Mouse (Mus musculus) urinary bladder, adult 2 months (tissue): ENCODE results near the gene Greb1. TPM values are rescaled to one million over a fixed set of nuclear protein-coding genes. Genes with fewer than 3 reads are reported as not detected.

Experiments used
- DNase-seq: peaks from one replicate; pipeline ENCODE4 v3.0.0; 2022; ENCODE audit warnings: low spot score
- polyA plus RNA-seq: library from polyadenylated mRNA; depleted of rRNA; stranded (reverse); fragments of >200 nt; gene quantifications from 2 replicates; pipeline ENCODE4 v1.2.3, GENCODE M21; 2012; rRNA removed

Greb1 gene
- polyA plus RNA-seq: 0.29 and 0.35 TPM in 2 replicates

DNA sequence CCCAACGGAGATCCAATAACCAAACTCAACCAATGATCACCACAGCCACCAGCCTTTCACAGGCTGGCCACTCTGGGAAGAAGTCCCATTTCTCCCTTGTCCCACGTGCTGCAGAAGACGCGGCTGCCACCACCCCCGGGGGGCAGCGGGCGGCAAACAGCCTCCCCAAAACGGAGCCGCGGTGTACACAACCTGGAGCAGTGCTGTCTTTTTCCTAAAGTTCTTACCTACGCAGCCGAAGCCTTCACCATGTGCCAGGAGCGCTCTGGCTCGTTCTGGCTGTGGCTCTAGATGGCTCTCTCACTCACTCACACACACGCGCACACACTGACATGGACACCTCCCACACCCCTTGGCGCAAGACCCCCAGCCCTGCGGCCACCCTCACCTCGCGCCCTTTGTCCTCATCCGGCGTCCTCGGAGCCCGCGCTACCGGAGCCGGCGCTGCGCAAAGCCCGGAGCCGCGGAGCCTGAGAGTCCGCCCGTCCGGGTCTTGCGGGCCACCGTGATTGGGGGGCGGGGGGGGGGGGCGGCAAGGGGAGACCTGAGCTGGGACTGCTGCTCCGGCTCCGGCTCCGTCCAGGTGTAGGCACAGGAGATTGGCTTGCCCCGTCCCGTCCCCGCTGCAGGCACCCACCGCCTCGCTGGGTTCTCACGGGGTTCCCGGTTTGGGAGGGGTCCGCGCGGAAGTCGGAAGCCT, at the start of gene Greb1:
Gene Greb1 (minus strand): TSS at position 628 of the 700 bp plus-strand sequence.
- DNase-seq: no peak

DNA sequence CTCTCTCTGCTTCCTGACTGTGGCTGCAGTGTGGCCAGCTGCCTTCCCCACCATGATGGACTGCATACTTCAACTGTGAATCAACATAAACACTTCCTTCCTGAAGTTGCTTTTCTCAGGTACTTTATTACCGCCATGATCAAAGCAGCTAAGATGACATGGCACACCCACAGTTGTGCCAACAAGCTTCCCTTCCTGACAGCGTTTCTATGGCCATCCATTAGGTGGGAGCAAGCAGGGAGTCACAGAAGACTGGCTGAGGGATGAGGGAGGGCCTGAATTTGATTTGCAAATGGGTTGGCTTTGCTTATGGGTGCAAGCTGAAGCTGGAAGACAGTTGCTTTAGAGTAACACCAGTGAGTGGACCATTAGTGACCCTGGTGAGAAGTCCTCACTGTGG, 49.1 kb upstream of the Greb1 start:
- DNase-seq: no peak

DNA sequence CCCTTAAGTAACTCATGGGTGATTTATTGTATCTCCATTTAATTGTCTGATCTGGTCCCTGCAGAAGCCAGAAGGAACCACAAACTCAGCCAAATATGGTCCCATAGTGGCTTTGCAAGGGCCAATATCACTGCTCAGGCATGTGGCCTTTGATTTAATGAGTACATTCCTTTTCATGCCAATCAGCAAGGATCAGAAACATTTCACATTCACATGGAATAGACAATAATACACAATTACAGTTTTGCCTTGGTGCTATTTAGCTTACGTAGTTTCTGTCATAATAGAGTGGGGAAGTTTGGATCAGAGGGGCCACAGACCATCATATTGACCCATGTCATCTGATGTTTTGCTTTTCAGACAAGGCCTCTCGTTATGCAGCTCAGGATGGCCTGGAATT, 47.8 kb upstream of the Greb1 start:
- DNase-seq: no peak

DNA sequence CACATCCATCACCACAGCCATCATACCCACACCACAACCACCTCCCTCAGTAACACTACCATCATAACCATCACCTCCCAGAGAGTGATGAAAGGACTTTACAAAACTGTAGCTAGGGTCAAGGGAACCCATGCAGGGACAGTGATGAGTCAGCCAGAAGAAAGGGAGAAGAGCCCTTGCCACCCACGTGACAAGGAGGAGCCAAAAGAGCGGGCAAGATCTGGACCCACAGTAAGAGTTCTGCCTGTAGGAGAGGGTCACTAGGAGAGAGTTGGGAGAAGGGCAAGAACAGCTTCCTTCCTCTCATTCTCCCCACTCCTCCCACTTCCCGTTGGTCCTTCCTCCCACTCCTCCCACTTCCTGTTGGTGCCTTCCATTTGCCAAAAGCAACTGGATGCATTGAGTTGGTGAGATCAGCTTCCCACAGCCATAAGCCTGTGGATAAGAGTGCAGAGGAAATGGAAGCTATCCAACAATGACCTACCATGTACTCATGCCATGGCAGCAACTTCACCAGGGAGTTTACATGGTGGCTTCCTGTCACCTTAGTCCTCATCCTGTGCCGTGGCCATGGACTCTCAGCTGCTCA, 46.6 kb upstream of the Greb1 start:
- no peak for DNase-seq

DNA sequence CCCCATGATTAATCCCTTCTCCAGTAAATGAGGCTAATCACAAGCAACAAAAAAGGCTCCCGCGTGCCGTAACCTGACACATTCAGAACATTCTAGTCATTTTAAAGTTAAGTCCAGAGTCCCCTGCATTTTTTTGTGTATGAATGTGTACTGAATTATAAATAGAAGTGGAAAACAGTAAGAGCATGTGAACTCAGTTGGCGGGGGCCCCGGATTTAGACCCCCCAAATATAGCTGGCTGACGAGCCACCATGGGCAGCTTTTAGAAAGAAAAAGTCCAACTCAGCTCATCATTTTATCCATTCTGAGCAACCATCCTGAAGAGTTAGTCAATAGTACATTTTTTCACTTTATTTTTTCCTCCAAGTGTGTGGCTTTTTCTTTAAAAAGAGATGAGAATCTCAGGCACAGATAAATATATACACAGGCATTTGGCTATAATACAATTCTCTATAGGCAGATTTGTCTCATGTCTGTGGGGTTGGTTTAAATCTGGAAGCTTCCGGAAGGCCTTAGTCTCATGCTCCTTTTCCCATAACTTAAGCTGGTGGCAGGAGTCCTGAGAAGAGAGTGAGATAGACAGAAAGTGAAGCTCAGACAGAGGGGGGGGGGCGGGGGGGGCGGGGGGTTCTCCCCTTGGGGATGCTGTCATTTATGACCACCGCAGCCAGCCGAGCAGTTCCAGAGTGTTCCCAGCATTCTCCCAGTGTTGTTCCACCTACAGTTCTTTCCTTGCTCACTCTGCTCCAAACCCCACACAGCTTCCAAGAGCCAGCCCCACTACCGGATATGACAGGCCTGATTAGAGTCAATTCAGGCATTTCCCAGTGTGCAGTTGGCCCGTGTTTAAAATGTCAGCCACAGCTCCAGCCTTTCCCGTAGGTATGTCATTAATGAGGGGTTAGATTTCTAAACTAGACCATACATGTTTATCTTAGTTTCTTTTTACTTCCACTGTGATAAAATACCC, 44.2 kb upstream of the Greb1 start:
- DNase-seq: no peak

DNA sequence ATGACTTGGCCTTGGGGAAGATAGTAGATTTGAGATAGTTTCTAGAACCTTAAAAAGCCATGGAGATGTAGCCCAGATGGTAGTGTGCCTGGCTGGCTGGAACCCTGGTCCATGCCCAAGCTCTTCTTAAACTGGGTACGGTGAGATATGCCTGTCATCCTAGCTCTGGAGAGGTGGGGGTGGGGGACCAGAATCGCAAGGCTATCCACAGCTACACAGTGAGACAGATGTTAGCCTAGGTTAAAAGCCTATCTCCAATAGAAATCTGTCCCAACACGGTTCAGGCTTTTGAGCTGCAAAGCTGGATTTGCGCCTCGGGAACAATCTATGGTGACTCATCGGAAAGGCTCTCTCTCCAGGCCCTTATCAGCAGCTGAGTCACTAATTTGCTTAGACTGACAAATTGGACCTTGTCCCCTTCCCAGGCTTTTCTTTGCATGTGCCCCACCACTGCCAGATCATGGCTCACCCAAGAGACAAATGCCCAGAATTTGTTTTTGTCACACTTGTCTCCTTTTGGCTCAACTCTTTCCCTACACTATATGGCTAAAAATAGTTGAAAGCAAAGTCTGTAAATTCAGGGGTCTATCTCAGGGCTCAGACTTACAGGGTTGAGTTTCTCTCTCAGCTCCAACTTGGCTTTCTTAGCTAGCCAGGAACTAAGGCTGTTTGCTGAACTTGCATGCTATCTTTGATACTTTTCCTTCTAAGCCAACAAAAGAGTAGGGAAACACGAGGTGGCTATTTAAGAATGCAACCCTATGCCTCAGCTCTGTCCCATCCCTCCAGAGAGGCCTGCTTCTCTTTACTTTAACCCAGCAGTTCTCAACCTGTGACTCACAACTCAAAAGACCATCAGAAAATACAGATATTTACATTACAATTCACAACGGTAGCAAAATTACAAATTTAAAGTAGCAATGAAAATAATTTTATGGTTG, 40.4 kb upstream of the Greb1 start:
- DNase-seq: no peak

DNA sequence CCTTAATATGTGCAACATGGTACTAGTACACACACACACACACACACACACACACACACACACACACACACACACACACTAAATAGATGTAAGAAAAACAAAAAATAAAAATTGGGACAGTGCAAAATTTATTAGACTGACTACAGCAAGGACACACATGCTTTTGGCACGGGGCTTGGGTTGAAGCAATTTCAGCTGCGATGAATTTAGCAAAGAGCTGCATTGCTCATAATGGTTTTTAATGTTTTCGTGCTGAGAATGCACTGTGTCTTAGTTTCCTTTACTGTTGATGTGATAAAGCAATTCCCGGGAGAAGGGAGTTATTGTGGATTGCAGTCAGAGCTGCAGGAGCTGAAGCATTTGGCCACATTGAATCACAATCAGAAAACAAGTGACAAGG, 37.1 kb upstream of the Greb1 start:
- no peak for DNase-seq

DNA sequence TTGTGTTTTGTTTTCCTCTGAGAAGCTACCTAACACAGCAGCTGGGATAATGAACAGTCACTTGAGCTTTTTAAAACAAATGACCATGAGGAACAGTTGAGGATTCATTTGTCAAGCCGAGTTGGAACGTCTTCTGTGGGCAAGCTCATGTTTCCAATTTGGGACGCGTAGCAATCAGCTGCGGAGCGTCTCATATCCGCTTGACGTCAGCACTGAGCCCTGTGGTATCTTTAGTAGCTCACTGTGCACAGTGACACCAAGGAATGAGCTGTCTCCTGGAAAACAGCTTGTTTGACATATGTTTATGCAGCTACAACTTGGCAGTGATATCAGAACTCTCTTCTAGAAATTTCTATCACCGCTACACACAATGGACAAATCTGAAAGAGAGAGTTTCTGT, 35.5 kb upstream of the Greb1 start:
- no peak for DNase-seq

DNA sequence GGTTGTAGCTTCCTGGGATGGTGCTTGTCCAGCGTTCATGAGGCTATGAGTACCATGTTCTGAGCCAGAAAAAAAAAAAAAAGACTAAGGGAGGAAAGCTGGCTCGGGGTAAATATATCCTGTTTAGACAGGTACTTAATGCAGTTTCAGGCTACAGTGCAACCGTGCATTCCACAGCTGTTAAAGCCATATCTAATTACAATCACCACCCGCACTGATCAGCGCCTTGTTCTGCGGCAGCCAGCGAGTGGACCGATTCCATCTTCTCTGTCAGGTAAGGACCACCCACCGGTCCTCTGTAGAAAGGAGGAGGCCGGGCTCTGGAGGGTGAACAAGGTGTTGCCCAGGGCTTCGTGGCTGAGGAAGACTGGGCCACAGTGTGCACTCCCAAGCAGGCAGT, 34.0 kb upstream of the Greb1 start:
- DNase-seq: no peak

DNA sequence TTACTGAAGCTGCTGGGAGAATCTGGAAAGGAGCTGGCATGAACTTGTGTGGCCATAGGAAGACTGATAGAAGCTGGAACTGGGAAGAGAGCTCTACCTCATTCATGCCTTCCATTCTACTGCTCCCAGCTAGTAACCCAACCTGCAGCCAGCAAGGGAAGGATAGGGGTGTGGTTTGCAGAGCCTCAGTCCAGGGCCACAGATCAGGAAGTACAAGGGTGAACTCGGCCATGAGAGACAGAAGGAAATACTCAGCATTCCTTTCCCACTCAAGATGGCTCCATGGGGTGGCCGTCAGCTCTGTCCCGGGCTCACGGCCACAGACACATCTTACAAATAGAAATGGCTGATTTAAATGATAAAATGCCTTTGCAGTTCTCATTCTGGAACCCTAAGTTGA, 30.4 kb upstream of the Greb1 start:
- DNase-seq: no peak

DNA sequence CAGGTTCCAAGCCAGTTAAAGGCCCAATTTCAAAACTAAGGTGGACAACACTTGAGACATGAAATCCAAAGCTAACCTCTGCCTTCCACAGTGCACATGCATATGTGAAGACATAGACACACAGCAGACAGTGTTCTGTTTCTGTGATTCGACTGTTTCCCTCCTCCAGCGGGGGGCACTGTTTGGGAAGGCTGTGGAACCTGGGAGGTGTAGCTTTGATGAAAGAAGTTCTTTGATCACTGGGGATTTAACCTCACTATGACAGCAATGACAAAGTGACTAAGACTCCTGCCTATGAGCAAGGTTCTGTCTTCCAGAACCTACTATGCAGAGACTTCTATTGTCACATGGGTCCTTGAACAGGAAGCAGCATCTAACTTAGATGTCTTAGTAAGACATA, 29.1 kb upstream of the Greb1 start:
- no peak for DNase-seq

DNA sequence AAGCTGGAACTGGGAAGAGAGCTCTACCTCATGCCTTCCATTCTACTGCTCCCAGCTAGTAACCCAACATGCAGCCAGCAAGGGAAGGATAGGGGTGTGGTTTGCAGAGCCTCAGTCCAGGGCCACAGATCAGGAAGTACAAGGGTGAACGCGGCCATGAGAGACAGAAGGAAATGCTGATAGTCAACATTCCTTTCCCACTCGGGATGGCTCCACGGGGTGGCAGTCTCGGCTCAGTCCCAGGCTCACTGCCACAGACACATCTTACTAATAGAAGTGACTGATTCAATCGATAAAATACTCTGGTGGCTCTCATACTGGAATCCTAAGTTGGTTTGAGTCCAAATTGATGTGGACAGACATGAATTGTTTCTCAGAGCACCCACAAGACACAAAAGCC, 27.8 kb upstream of the Greb1 start:
- no peak for DNase-seq

DNA sequence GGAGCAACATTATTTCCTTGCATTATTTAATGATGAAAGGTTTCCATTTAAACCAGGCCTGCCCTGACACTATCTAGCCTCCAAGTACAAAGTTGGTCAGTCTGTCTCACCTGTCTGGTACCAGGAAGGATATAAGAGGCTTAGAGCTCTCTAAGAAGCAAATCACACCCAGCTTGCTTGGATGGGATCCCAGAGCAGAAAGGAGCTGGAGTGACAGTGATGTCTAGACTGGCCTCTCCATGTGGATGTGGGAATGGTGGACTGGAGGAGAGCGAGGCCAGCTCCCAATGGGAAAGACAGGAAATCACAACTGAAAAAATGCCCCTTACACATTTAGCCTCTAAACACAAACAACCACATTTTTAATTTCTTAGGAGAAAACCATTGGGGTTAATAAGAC, 23.0 kb upstream of the Greb1 start:
- no peak for DNase-seq

DNA sequence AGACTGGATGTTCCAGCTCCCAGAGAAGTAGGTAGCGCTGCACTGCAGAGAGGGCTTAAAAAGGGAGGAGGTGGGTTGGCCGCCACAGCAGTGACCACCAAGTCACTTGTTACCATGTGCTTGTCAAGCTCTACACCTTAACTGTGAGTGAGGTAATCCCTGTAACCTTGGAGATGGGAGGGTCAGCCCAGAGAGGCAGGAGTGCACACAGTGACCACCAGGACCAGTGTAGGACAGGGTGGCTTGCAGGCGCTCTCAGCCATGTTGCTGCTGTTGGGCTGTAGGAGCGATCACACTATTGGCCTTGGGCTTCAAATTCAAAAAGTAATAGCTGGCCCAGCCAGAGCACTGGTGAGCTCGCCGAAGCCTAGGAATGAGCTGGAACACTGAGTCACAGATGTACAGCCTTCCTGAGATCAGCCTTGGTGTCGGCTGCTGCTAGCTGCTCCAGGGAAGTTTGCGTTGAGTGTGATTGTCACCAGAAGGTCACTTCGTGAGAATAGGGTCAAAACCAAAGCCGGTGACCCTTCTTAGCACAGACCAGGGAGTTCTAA, 21.6 kb upstream of the Greb1 start:
- no peak for DNase-seq

DNA sequence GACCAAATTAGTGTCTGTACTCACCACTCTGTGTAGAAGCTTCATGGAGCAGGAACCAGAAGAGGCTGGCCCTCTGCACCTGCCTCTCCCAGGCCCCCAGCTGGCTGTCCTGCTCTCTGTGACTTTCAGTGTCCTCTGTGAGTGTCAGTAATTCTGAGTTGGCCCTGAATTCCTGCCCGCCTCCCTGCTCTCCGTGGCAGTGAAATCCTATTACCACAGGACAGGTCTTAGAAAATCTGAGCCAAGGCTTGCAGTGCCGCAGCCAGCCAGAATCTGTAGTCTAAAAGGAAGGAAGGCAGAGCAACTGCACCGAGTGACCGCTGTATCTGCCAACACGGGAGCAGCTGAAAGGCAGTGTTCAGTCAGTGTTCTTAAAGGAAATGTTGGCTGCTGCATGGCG, 20.1 kb upstream of the Greb1 start:
- DNase-seq: no peak

DNA sequence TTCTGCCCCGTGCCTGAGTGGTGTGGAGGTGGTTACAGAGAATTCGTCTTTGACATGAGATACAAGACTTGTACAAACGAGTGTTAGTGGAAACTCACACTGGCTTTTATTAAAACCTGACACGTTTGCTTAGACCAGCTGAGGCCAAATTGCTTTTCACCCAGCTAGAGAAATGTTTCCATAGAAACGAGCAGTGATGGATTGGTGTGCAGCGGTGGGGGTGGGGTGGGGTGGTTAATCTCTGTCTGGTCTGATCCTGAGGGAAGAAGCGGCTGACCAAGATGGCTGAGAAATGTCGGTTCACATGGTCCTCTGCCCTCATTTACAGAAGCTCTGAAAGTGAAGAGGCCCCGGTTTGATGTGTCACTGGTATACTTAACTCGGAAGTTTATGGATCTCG, 17.8 kb upstream of the Greb1 start:
- DNase-seq: no peak

DNA sequence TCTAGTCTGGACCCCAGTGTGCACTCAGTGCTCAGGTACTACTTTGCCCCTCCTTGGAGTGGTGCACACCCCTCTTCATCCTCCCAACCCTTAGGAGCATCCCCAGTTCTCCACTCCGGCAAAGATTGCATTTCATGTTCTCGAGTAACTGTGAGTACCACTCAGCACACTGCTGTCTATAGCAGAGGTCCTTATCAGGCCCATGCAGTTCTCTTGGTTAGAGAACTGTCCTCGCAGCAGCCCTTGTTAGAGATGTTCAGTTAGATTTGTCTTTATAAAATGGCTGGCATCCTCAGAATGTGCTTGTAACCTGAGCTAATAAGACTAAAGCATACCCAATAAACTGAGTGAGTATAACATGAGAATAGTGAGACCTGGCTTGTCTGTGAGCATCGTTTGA, 16.5 kb upstream of the Greb1 start:
- no peak for DNase-seq

DNA sequence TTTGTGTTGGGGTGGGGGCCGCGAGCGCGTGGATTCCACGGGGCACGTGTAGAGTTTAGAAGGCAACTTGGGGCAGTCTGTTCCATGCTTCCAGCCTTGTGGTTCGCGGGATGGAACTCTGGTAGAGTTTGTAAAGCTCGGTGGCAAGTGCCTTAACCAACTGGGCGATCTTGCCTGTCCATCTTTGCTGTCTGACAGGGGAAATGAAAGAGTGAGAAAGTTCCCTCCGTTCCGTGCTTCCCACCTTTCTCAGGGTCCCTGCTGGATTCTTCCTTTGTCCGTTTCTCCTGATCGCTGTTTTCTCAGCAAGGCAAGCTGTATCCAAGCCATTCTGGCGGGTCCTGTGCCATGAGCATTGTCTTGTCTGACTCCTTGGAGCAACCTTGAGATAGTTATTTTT, 10.8 kb upstream of the Greb1 start:
- DNase-seq: no peak

DNA sequence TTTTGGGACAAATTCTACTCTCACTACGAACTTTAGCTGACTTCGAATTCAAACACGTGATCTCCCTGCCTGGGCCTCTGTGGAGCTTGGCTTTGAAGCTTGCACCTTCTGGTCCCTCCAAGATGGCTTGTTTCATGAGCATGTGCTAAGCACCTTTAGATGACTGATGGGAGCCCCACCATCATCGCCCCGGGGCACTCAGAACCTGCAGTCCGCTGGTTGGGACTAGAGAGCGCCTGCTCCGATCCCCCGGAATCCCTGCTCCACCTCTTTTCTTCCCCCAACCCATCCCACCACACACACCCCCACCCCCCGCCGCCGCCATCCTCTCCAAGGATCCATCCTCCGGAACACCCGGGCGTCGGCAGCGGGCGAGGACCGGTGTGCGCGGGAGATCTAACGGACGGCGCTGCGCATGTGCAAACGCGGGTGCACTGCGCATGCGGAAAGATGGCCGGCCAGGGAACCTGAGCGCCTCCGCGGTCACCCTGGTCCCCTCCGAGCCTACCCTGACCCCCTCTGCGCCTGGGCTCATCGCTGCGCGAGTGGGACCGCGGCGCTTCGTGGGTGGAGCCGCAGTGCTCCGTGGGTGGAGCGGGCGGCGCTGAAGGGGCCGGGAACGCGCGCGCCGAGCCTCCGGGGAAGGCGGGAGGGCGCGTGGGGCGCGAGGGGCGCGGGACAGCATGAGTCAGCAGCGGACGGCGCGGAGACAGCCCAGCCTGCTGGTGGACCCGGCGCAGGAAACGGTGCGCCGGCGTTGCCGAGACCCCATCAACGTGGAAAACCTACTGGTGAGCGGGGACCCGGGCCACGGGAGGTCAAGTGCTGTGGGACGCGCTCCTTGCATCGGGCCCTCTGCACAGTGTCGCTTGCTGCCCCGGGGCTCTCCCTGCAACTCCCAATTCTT, 10.1 kb upstream of the Greb1 start, which contains the start of gene E2f6:
Gene E2f6 (plus strand): TSS at position 439 of the 907 bp plus-strand sequence.
- peak; percentile 83 for DNase-seq

DNA sequence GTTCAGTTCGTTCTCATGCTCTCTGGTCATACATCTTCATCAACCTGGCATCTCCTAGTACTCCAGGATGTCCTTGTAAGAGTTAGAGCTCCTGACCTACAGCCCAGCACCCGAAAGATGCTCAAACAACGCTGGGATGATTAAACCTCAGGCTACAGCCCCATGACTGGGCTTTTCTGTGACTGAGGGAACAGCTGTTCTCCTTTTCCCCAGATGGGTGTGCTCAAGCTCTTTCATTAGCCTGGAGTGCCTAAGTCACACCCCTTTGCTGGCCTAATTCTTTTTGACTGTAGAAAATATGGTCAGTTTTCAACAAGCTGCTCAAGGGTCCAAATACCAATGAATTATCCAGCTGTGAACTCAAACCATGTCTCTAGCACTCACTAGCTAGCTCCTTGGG, 7.4 kb upstream of the Greb1 start:
- DNase-seq: no peak
